Mouse (Mus musculus) small intestine, adult 10 weeks (tissue): Measurements from ENCODE around the gene Adamts18. TPM values are rescaled to one million over a fixed set of nuclear protein-coding genes. Genes with fewer than 3 reads are reported as not detected.

Experiments used
- polyA plus RNA-seq: library from polyadenylated mRNA; stranded (reverse); fragments of 350-450 nt; fragmentation: Illumina TruSeq; extraction: RNeasy Lipid Tissue Mini Kit (QIAGEN cat#74804); gene quantifications from one replicate; pipeline ENCODE4 v1.2.3, GENCODE M21; 2014; ENCODE audit warnings: low replicate concordance

Adamts18 gene
- polyA plus RNA-seq = 0.71 TPM

DNA sequence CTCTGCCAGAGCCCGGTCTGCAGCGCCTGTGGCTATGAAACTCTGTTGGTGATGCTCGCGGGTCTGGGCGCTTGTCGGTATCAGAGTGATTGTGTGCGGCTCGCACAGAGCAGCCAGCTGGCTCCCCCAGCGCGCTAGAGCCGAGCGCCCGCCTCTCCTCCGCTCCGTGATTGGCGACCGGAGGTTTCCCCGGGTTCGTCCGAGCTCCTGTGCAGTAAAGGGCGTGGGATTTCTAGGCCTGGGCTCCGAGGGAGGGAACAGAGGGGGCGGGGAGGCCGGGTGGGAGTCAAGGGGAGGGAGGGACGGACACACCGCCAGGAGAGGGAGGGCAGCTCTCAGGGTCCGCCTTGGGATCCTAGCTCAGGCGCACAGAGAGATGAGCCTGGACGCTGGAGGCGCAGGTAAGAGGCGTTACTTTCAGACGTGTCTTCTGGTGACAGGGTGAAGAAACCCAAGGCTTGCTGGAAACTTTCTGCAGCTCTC lies at the start of gene Adamts18:
Adamts18 (minus strand) TSS at position 86 of the 483 bp plus-strand sequence.

Other genes starting within 250 kb of the Adamts18 start
- gene Mon1b, start 213.2 kb downstream of the Adamts18 start, polyA plus RNA-seq = 5.8 TPM
- gene Syce1l, start 205.5 kb downstream of the Adamts18 start, polyA plus RNA-seq = not detected